Mouse (Mus musculus): ENCODE measurements at regions not wholly inside any gene's neighbourhood (a gene's known extent, or its start where the extent isn't known, plus 50 kb on each side); places are given as distances from the start of the nearest gene placed in this dataset.
A peak's percentile ranks its signal among the peaks of the same experiment; 100 is the strongest.

DNA sequence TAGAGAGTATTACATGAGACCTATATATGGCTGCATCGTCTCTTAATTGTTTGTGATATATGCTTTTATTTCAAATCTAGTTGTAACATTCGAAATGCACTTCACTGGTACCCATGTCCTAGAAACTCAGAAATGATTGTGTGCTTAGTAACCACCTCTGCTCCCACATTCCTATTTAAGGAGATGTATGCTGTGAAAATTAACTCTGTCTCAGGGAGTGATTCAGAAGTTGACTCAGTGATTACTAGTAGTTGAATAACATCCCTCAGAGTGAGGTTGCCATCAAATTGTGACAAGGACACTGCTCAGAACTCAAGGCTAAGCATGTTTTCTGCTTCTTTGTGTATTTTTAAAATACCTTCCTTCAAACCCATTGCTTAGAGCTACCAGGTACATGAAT lies 661.9 kb downstream of the Utrn start:
- 97% methylated on average over 2 of the region's 2 CpGs for WGBS
- TF ChIP-seq CTCF (IDR thresholded peaks at IDR 0.05; ENCODE audit: low read depth) = no peak

GRCm38 (mm10) chr10:12210181-12210580 lies 659.0 kb downstream of the Utrn start:
- H3K27ac ChIP-seq (ENCODE audit: low read depth, low read length) = no peak overlapping the region
- H3K9me3 ChIP-seq (ENCODE audit: low read length) = no peaks in the 10 kb centered on the region
- DNase-seq = no peak
- H3K4me1 ChIP-seq (ENCODE audit: insufficient read depth) = no peaks in the 10 kb centered on the region
- no peaks in the 10 kb centered on the region for H3K27me3 ChIP-seq (ENCODE audit: insufficient read depth, low read length)
- TF ChIP-seq CTCF (IDR thresholded peaks at IDR 0.05; ENCODE audit: low read depth) = no peak
- H3K9ac ChIP-seq = no peak overlapping the region
- no peaks in the 10 kb centered on the region for H3K36me3 ChIP-seq (ENCODE audit: insufficient read depth)
- H3K4me3 ChIP-seq (ENCODE audit: low read depth, low read length) = no peak overlapping the region
- ATAC-seq = no peak
- 39% methylated on average over 2 of the region's 2 CpGs for WGBS
- no peak overlapping the region for H3K4me2 ChIP-seq (ENCODE audit: low read depth)

More for the DNA sequence above, 661.9 kb downstream of the Utrn start:
- no peak overlapping the region for H3K4me2 ChIP-seq (ENCODE audit: low read depth)
- no peaks in the 10 kb centered on the region for H3K4me1 ChIP-seq (ENCODE audit: insufficient read depth)
- H3K27ac ChIP-seq (ENCODE audit: low read depth, low read length) = no peak overlapping the region
- no peak overlapping the region for H3K9ac ChIP-seq
- ATAC-seq = no peak
- H3K27me3 ChIP-seq (ENCODE audit: insufficient read depth, low read length) = no peaks in the 10 kb centered on the region
- H3K36me3 ChIP-seq (ENCODE audit: insufficient read depth) = no peaks in the 10 kb centered on the region
- no peak overlapping the region for H3K4me3 ChIP-seq (ENCODE audit: low read depth, low read length)
- H3K9me3 ChIP-seq (ENCODE audit: low read length) = no peaks in the 10 kb centered on the region
- DNase-seq = no peak

GRCm38 (mm10) chr10:12218879-12219278 lies 650.3 kb downstream of the Utrn start:
- H3K36me3 ChIP-seq (ENCODE audit: insufficient read depth) = no peaks in the 10 kb centered on the region
- H3K9me3 ChIP-seq (ENCODE audit: low read length) = no peaks in the 10 kb centered on the region
- TF ChIP-seq CTCF (IDR thresholded peaks at IDR 0.05; ENCODE audit: low read depth) = peak; percentile 13; the same call in 1 of the 2 replicates
- no peak overlapping the region for H3K4me3 ChIP-seq (ENCODE audit: low read depth, low read length)
- H3K4me1 ChIP-seq (ENCODE audit: insufficient read depth) = no peaks in the 10 kb centered on the region
- no peak for DNase-seq
- ATAC-seq = no peak
- H3K9ac ChIP-seq = no peak overlapping the region
- no peak overlapping the region for H3K4me2 ChIP-seq (ENCODE audit: low read depth)
- H3K27me3 ChIP-seq (ENCODE audit: insufficient read depth, low read length) = no peaks in the 10 kb centered on the region
- H3K27ac ChIP-seq (ENCODE audit: low read depth, low read length) = no peak overlapping the region

DNA sequence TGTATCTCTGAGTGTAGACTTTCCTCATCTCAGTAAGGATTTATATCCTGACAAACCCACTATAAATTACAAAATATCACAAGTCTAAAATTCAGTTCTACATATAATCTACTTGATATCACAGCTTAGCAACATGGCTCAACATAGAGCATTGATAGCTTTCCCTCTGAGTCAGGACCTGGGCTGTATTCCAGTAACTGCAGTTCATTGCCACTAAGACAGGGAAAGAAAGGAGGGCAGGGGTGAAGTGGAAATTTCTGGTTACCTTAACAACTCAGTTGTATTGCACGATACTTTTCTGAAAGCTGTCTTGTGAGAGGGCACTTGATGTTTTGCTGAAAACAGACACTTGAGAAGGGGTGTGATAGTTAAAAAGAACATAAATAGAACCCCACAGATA lies 635.0 kb downstream of the Utrn start:
- Histone ChIP-seq H3K4me2 (ENCODE audit: low read depth) (no peak overlapping the region), H3K4me1 (ENCODE audit: insufficient read depth) (no peaks in the 10 kb centered on the region), H3K27ac (ENCODE audit: low read depth, low read length) (no peak overlapping the region), H3K9me3 (ENCODE audit: low read length) (no peaks in the 10 kb centered on the region), H3K27me3 (ENCODE audit: insufficient read depth, low read length) (no peaks in the 10 kb centered on the region), H3K4me3 (ENCODE audit: low read depth, low read length) (no peak overlapping the region), H3K9ac (no peak overlapping the region), H3K36me3 (ENCODE audit: insufficient read depth) (no peaks in the 10 kb centered on the region)
- DNase-seq = no peak
- no peak for TF ChIP-seq CTCF (IDR thresholded peaks at IDR 0.05; ENCODE audit: low read depth)
- ATAC-seq = no peak
- WGBS = 59% methylated on average over 1 of the region's 1 CpGs

GRCm38 (mm10) chr10:12248853-12249252 lies 620.3 kb downstream of the Utrn start:
- WGBS = 51% methylated on average over 3 of the region's 3 CpGs
- Histone ChIP-seq H3K4me1 (ENCODE audit: insufficient read depth) (no peaks in the 10 kb centered on the region), H3K9me3 (ENCODE audit: low read length) (no peaks in the 10 kb centered on the region), H3K27me3 (ENCODE audit: insufficient read depth, low read length) (no peaks in the 10 kb centered on the region), H3K9ac (no peak overlapping the region), H3K4me3 (ENCODE audit: low read depth, low read length) (no peak overlapping the region), H3K27ac (ENCODE audit: low read depth, low read length) (no peak overlapping the region), H3K36me3 (ENCODE audit: insufficient read depth) (no peaks in the 10 kb centered on the region), H3K4me2 (ENCODE audit: low read depth) (no peak overlapping the region)
- ATAC-seq (peak; percentile 48), DNase-seq (no peak)
- no peak for TF ChIP-seq CTCF (IDR thresholded peaks at IDR 0.05; ENCODE audit: low read depth)

DNA sequence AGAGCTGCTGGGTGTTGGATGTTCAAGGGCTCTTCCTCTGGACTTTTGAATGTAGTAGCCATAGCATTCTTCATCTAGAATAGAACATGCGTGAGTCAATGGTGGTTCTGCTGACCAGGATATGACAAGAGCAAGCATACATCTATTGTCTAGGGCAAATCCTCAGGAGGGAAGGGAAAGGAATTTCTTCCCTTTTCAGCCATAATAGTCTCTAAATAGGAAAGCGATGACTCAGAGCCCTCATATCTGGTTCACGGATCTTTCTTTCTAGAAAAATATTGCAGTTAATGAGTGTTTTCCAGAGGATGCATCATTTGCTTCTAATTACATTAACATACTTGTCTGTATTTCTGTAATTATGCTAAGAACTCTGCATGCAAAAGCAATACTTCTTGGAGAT lies 615.9 kb downstream of the Utrn start:
- no peaks in the 10 kb centered on the region for H3K36me3 ChIP-seq (ENCODE audit: insufficient read depth)
- ATAC-seq (no peak), DNase-seq (no peak)
- no peaks in the 10 kb centered on the region for H3K4me1 ChIP-seq (ENCODE audit: insufficient read depth)
- TF ChIP-seq CTCF (IDR thresholded peaks at IDR 0.05; ENCODE audit: low read depth) = no peak
- no peaks in the 10 kb centered on the region for H3K27me3 ChIP-seq (ENCODE audit: insufficient read depth, low read length)
- H3K9me3 ChIP-seq (ENCODE audit: low read length) = no peaks in the 10 kb centered on the region
- no peak overlapping the region for H3K27ac ChIP-seq (ENCODE audit: low read depth, low read length)
- WGBS = 74% methylated on average over 3 of the region's 3 CpGs
- no peak overlapping the region for H3K9ac ChIP-seq
- H3K4me2 ChIP-seq (ENCODE audit: low read depth) = no peak overlapping the region
- no peak overlapping the region for H3K4me3 ChIP-seq (ENCODE audit: low read depth, low read length)

DNA sequence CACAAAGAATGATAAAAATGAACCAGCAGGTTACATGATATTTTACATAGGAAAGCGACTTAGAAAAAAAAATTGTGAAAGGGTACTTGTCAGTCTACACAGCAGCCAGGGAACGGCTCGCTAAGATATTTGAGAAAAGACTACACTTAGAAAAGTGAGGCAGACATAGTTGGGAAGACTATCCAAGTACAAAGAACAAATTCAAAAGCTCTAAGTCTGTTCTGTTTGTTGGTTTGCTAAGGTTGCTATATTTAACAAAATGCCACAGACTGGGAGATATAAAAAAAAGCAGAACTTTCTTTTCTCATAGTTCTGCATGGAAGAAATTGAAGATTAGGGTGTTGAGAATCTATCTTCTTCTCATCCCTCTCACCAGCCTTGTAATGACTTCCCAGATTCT lies 583.5 kb downstream of the Utrn start:
- WGBS = 78% methylated on average over 3 of the region's 3 CpGs
- ATAC-seq = no peak
- TF ChIP-seq CTCF (IDR thresholded peaks at IDR 0.05; ENCODE audit: low read depth) = no peak

GRCm38 (mm10) chr10:12298887-12299286 lies 570.3 kb downstream of the Utrn start:
- no peaks in the 10 kb centered on the region for H3K36me3 ChIP-seq (ENCODE audit: insufficient read depth)
- no peak overlapping the region for H3K9ac ChIP-seq
- DNase-seq (no peak), ATAC-seq (no peak)
- no peaks in the 10 kb centered on the region for H3K27me3 ChIP-seq (ENCODE audit: insufficient read depth, low read length)
- H3K27ac ChIP-seq (ENCODE audit: low read depth, low read length) = no peak overlapping the region
- no peak overlapping the region for H3K4me2 ChIP-seq (ENCODE audit: low read depth)
- TF ChIP-seq CTCF (IDR thresholded peaks at IDR 0.05; ENCODE audit: low read depth) = no peak
- no peaks in the 10 kb centered on the region for H3K4me1 ChIP-seq (ENCODE audit: insufficient read depth)
- H3K4me3 ChIP-seq (ENCODE audit: low read depth, low read length) = no peak overlapping the region
- WGBS = 74% methylated on average over 2 of the region's 2 CpGs
- no peaks in the 10 kb centered on the region for H3K9me3 ChIP-seq (ENCODE audit: low read length)

More for the DNA sequence above, 583.5 kb downstream of the Utrn start:
- H3K4me2 ChIP-seq (ENCODE audit: low read depth) = no peak overlapping the region
- H3K36me3 ChIP-seq (ENCODE audit: insufficient read depth) = no peaks in the 10 kb centered on the region
- H3K9me3 ChIP-seq (ENCODE audit: low read length) = no peaks in the 10 kb centered on the region
- no peak overlapping the region for H3K4me3 ChIP-seq (ENCODE audit: low read depth, low read length)
- no peaks in the 10 kb centered on the region for H3K4me1 ChIP-seq (ENCODE audit: insufficient read depth)
- H3K27me3 ChIP-seq (ENCODE audit: insufficient read depth, low read length) = no peaks in the 10 kb centered on the region
- no peak for DNase-seq
- no peak overlapping the region for H3K27ac ChIP-seq (ENCODE audit: low read depth, low read length)
- no peak overlapping the region for H3K9ac ChIP-seq
